Mouse (Mus musculus) left cerebral cortex, postnatal 25 days (tissue): ENCODE results near the gene Slc30a4. TPM values are rescaled to one million over a fixed set of nuclear protein-coding genes. Genes with fewer than 3 reads are reported as not detected.

Experiments used
- DNase-seq, 2 experiments: peaks; one replicate each; pipeline ENCODE4 v3.0.0; 2022; ENCODE audit warnings: low spot score in 2 of 2, mixed read lengths in 1 of 2
- intact Hi-C: fragments of 180-260 bp; cut with DNase I; formaldehyde crosslinking; loops from one replicate; pipeline ENCODE4 v1.15.1; 2025
- total RNA-seq, 2 experiments: library from RNA; stranded (reverse); gene quantifications; 2 replicates each; pipeline ENCODE4 v1.2.3; 2021

Gene Slc30a4
- total RNA-seq: 10 to 100 TPM; 45.9 to 48.6 TPM

- intact Hi-C loops: loop anchor here (1.0 kb wide), 1 partner anchor 36 kb away; the partner anchor contains the start of gene Bloc1s6
- peak; percentile 65 to 80 for DNase-seq
Observed at GRCm38 (mm10) chr2:122702181-122703036, at the start of gene Slc30a4. Gene Slc30a4 (minus strand): TSS chr2:122702663.

- DNase-seq: no peak
- intact Hi-C loops: no loop called here
Observed at GRCm38 (mm10) chr2:122746461-122746860, 44.0 kb upstream of the Slc30a4 start.

GRCm38 (mm10) chr2:122739023-122739422, 36.6 kb upstream of the Slc30a4 start:
- intact Hi-C loops: no loop called here
- DNase-seq: peak in 1 of 2 experiments; percentile 46

GRCm38 (mm10) chr2:122737894-122738830, 35.7 kb upstream of the Slc30a4 start, which contains the start of gene Bloc1s6:
Gene Bloc1s6 (plus strand): TSS chr2:122738503.
- intact Hi-C loops: loop anchor here (1.0 kb wide), 1 partner anchor 36 kb away; the partner anchor contains the start of gene Slc30a4
- DNase-seq: peak; percentile 91 to 97

GRCm38 (mm10) chr2:122731456-122731855, 29.0 kb upstream of the Slc30a4 start:
- DNase-seq: no peak
- intact Hi-C loops: no loop called here

GRCm38 (mm10) chr2:122725604-122726003, 23.1 kb upstream of the Slc30a4 start:
- DNase-seq: no peak
- intact Hi-C loops: no loop called here

- peak in 1 of 2 experiments; percentile 20 for DNase-seq
- intact Hi-C loops: no loop called here
Observed at GRCm38 (mm10) chr2:122720564-122720963, 18.1 kb upstream of the Slc30a4 start.

GRCm38 (mm10) chr2:122719232-122719631, 16.8 kb upstream of the Slc30a4 start:
- intact Hi-C loops: no loop called here
- no peak for DNase-seq

GRCm38 (mm10) chr2:122716301-122716842, 13.9 kb upstream of the Slc30a4 start:
- no peak for DNase-seq
- intact Hi-C loops: no loop called here

GRCm38 (mm10) chr2:122715148-122715692, 12.8 kb upstream of the Slc30a4 start:
- intact Hi-C loops: no loop called here
- DNase-seq: no peak

- DNase-seq: no peak
- intact Hi-C loops: no loop called here
Observed at GRCm38 (mm10) chr2:122712848-122713247, 10.4 kb upstream of the Slc30a4 start.

GRCm38 (mm10) chr2:122711911-122712310, 9.4 kb upstream of the Slc30a4 start:
- intact Hi-C loops: no loop called here
- DNase-seq: no peak

- DNase-seq: no peak
- intact Hi-C loops: no loop called here
Observed at GRCm38 (mm10) chr2:122709156-122709555, 6.7 kb upstream of the Slc30a4 start.

- DNase-seq: no peak
- intact Hi-C loops: no loop called here
Observed at GRCm38 (mm10) chr2:122708080-122708479, 5.6 kb upstream of the Slc30a4 start.

GRCm38 (mm10) chr2:122704572-122704971, 2.1 kb upstream of the Slc30a4 start:
- intact Hi-C loops: no loop called here
- no peak for DNase-seq

GRCm38 (mm10) chr2:122701871-122702180, 637 bp downstream of the Slc30a4 start:
- intact Hi-C loops: loop anchor here (1.0 to 2.0 kb wide), 2 partner anchors 21 to 36 kb away; partner anchors contain the start of gene Bloc1s6
- DNase-seq: peak in 1 of 2 experiments; percentile 40

- DNase-seq: peak in 1 of 2 experiments; percentile 56
- intact Hi-C loops: loop anchor here (2.0 kb wide), 1 partner anchor 20 kb away; no protein-coding TSS in a partner anchor
Observed at GRCm38 (mm10) chr2:122701012-122701411, 1.5 kb downstream of the Slc30a4 start.

- intact Hi-C loops: no loop called here
- no peak for DNase-seq
Observed at GRCm38 (mm10) chr2:122697526-122697925, 4.9 kb downstream of the Slc30a4 start.

- intact Hi-C loops: no loop called here
- DNase-seq: no peak
Observed at GRCm38 (mm10) chr2:122686665-122687064, 15.8 kb downstream of the Slc30a4 start.
